Mouse (Mus musculus): ENCODE data around the gene Galr2.
A peak's percentile ranks its signal among the peaks of the same experiment; 100 is the strongest.
"Not testable (repeated sequence)": the region's sequence is repeated elsewhere in the genome, so short reads cannot be mapped to it uniquely, and the experiment has no call there.

Galr2 gene

GRCm38 (mm10) chr11:116272589-116273468 is 7.9 kb upstream of the Galr2 start:
- no peak for DNase-seq

GRCm38 (mm10) chr11:116273469-116274044 is 7.2 kb upstream of the Galr2 start:
- DNase-seq = no peak

- DNase-seq = peak; percentile 90
These were observed 6.6 kb upstream of the Galr2 start, which contains the start of gene Srp68 for GRCm38 (mm10) chr11:116274045-116274666. Gene Srp68 (minus strand): TSS chr11:116274217.

- DNase-seq = not testable (repeated sequence)
These were observed 3.6 kb upstream of the Galr2 start for GRCm38 (mm10) chr11:116277184-116277583.

- DNase-seq = no peak
These were observed 932 bp downstream of the Galr2 start for GRCm38 (mm10) chr11:116281671-116282070.

- DNase-seq = no peak
These were observed 1.4 kb downstream of the Galr2 start for GRCm38 (mm10) chr11:116282089-116282488.

- DNase-seq = no peak
These were observed 2.3 kb downstream of the Galr2 start for GRCm38 (mm10) chr11:116282912-116283521.

GRCm38 (mm10) chr11:116283982-116284381 is 3.2 kb downstream of the Galr2 start:
- no peak for DNase-seq

- DNase-seq = no peak
These were observed 5.0 kb downstream of the Galr2 start for GRCm38 (mm10) chr11:116285770-116286191.

- no peak for DNase-seq
These were observed 6.6 kb downstream of the Galr2 start for GRCm38 (mm10) chr11:116287351-116287750.

- DNase-seq = no peak
These were observed 9.8 kb downstream of the Galr2 start for GRCm38 (mm10) chr11:116290556-116290955.

- no peak for DNase-seq
These were observed 11.7 kb downstream of the Galr2 start for GRCm38 (mm10) chr11:116292401-116292800.

- no peak for DNase-seq
These were observed 12.9 kb downstream of the Galr2 start for GRCm38 (mm10) chr11:116293538-116294137.

GRCm38 (mm10) chr11:116294319-116294718 is 13.6 kb downstream of the Galr2 start:
- peak; percentile 58 for DNase-seq

GRCm38 (mm10) chr11:116296191-116296734 is 15.5 kb downstream of the Galr2 start:
- DNase-seq = no peak

- DNase-seq = no peak
These were observed 16.3 kb downstream of the Galr2 start for GRCm38 (mm10) chr11:116297017-116297416.

GRCm38 (mm10) chr11:116298221-116298620 is 17.5 kb downstream of the Galr2 start:
- no peak for DNase-seq

- DNase-seq = no peak
These were observed 17.9 kb downstream of the Galr2 start for GRCm38 (mm10) chr11:116298621-116299020.

GRCm38 (mm10) chr11:116305423-116305822 is 24.7 kb downstream of the Galr2 start:
- DNase-seq = no peak

- DNase-seq = peak; percentile 94
These were observed 25.6 kb downstream of the Galr2 start for GRCm38 (mm10) chr11:116306126-116306982.

- DNase-seq = no peak
These were observed 26.4 kb downstream of the Galr2 start, which contains the start of gene Exoc7 for GRCm38 (mm10) chr11:116307019-116307725. Gene Exoc7 (minus strand): TSS chr11:116307233.

All from thymus, postnatal 25 days (tissue).